Mouse (Mus musculus) retina, embryonic 14.5 days (tissue): Measurements from ENCODE around the gene Map3k7.

Source experiments
- DNase-seq: peaks from one replicate; pipeline ENCODE4 v3.0.0-alpha.2; 2015; ENCODE audit warnings: low spot score

Gene Map3k7

GRCm38 (mm10) chr4:31963354-31964193 is at the start of gene Map3k7:
TSS of gene Map3k7 (plus strand) at chr4:31964097.
- peak; percentile 96 for DNase-seq

GRCm38 (mm10) chr4:31915114-31915513 is 48.8 kb upstream of the Map3k7 start:
- DNase-seq, result no peak

GRCm38 (mm10) chr4:31918717-31919116 is 45.2 kb upstream of the Map3k7 start:
- DNase-seq, result no peak

- no peak for DNase-seq
Observed at GRCm38 (mm10) chr4:31922215-31922614, 41.7 kb upstream of the Map3k7 start.

GRCm38 (mm10) chr4:31923437-31923836 is 40.5 kb upstream of the Map3k7 start:
- no peak for DNase-seq

- DNase-seq, result no peak
Observed at GRCm38 (mm10) chr4:31924301-31925185, 39.4 kb upstream of the Map3k7 start.

- DNase-seq, result no peak
Observed at GRCm38 (mm10) chr4:31933171-31933570, 30.7 kb upstream of the Map3k7 start.

- no peak for DNase-seq
Observed at GRCm38 (mm10) chr4:31935831-31936306, 28.0 kb upstream of the Map3k7 start.

GRCm38 (mm10) chr4:31936358-31936757 is 27.5 kb upstream of the Map3k7 start:
- DNase-seq, result peak; percentile 57

- peak; percentile 37 for DNase-seq
Observed at GRCm38 (mm10) chr4:31936911-31937375, 27.0 kb upstream of the Map3k7 start.

- peak; percentile 53 for DNase-seq
Observed at GRCm38 (mm10) chr4:31937376-31938281, 26.3 kb upstream of the Map3k7 start.

GRCm38 (mm10) chr4:31938416-31939106 is 25.3 kb upstream of the Map3k7 start:
- DNase-seq, result peak; percentile 86

GRCm38 (mm10) chr4:31941616-31942015 is 22.3 kb upstream of the Map3k7 start:
- DNase-seq, result no peak

- DNase-seq, result no peak
Observed at GRCm38 (mm10) chr4:31943045-31943444, 20.9 kb upstream of the Map3k7 start.

- DNase-seq, result no peak
Observed at GRCm38 (mm10) chr4:31964194-31964875, 438 bp downstream of the Map3k7 start.

- DNase-seq, result no peak
Observed at GRCm38 (mm10) chr4:31965208-31965607, 1.3 kb downstream of the Map3k7 start.

- DNase-seq, result no peak
Observed at GRCm38 (mm10) chr4:31971437-31971836, 7.5 kb downstream of the Map3k7 start.

- peak; percentile 40 for DNase-seq
Observed at GRCm38 (mm10) chr4:31972181-31972580, 8.3 kb downstream of the Map3k7 start.

- no peak for DNase-seq
Observed at GRCm38 (mm10) chr4:31975260-31975950, 11.5 kb downstream of the Map3k7 start.

- DNase-seq, result no peak
Observed at GRCm38 (mm10) chr4:31981863-31982262, 18.0 kb downstream of the Map3k7 start.
